Mouse (Mus musculus): ENCODE data around the gene Grcc10. TPM values are rescaled to one million over a fixed set of nuclear protein-coding genes. Genes with fewer than 3 reads are reported as not detected.

Gene Grcc10
- polyA plus RNA-seq, 1 experiment from 2014 or later: 565 TPM

GRCm38 (mm10) chr6:124755831-124756595 lies 14.8 kb upstream of the Grcc10 start, which contains the start of the genes Gm45234 and Atn1:
Gm45234 (minus strand) TSS chr6:124756021.
Atn1 (minus strand) TSS chr6:124756524.
- WGBS: 2% methylated on average over 53 of the region's 100 CpGs
- Histone ChIP-seq H3K9ac (peak within 1 kb of the TSS; percentile 98), H3K4me1 (peaks cover 42% of the 10 kb centered on the region), H3K27me3 (no peaks in the 10 kb centered on the region), H3K4me2 (replicated peaks) (peak within 1 kb of the TSS; percentile 73), H3K4me3 (peak within 1 kb of the TSS; percentile 91), H3K36me3 (0 out of 2 replicates have a peak, but pooled peaks cover 3% of the 10 kb centered on the region), H3K9me3 (replicated peaks) (no peaks in the 10 kb centered on the region), H3K27ac (peak within 1 kb of the TSS; percentile 98)
- ATAC-seq (ENCODE audit: low FRiP score): peak; percentile 53

- H3K36me3 ChIP-seq: 0 out of 2 replicates have a peak, but pooled peaks cover 3% of the 10 kb centered on the region
- H3K4me1 ChIP-seq: peaks cover 42% of the 10 kb centered on the region
- no peak for ATAC-seq (ENCODE audit: low FRiP score)
- H3K9me3 ChIP-seq (replicated peaks): no peaks in the 10 kb centered on the region
- peak overlapping the region; percentile 91 for H3K4me3 ChIP-seq
- H3K9ac ChIP-seq: peak overlapping the region; percentile 98
- H3K4me2 ChIP-seq (replicated peaks): peak overlapping the region; percentile 73
- no peaks in the 10 kb centered on the region for H3K27me3 ChIP-seq
- peak overlapping the region; percentile 98 for H3K27ac ChIP-seq
- 3% methylated on average over 3 of the region's 3 CpGs for WGBS
Measured at GRCm38 (mm10) chr6:124755306-124755705, 14.1 kb upstream of the Grcc10 start.

- peak overlapping the region; percentile 73; the same call in 1 of the 2 replicates for H3K4me2 ChIP-seq (replicated peaks)
- no peak overlapping the region for H3K4me3 ChIP-seq
- H3K36me3 ChIP-seq: peaks cover 15% of the 10 kb centered on the region
- no peak for ATAC-seq (ENCODE audit: low FRiP score)
- H3K27me3 ChIP-seq: no peaks in the 10 kb centered on the region
- 93% methylated on average over 2 of the region's 2 CpGs for WGBS
- H3K9me3 ChIP-seq (replicated peaks): no peaks in the 10 kb centered on the region
- H3K4me1 ChIP-seq: peaks cover 38% of the 10 kb centered on the region
- H3K27ac ChIP-seq: no peak overlapping the region
- H3K9ac ChIP-seq: no peak overlapping the region
Measured at GRCm38 (mm10) chr6:124753861-124754260, 12.7 kb upstream of the Grcc10 start.

- no peak overlapping the region for H3K4me3 ChIP-seq
- H3K9me3 ChIP-seq (replicated peaks): no peaks in the 10 kb centered on the region
- 90% methylated on average over 8 of the region's 8 CpGs for WGBS
- H3K4me2 ChIP-seq (replicated peaks): no peak overlapping the region
- H3K27me3 ChIP-seq: no peaks in the 10 kb centered on the region
- H3K36me3 ChIP-seq: peaks cover 39% of the 10 kb centered on the region
- no peak overlapping the region for H3K9ac ChIP-seq
- H3K27ac ChIP-seq: no peak overlapping the region
- ATAC-seq (ENCODE audit: low FRiP score): no peak
- H3K4me1 ChIP-seq: peaks cover 34% of the 10 kb centered on the region
Measured at GRCm38 (mm10) chr6:124750405-124750804, 9.2 kb upstream of the Grcc10 start.

- 89% methylated on average over 7 of the region's 7 CpGs for WGBS
- peak overlapping the region; percentile 86 for H3K9ac ChIP-seq
- peak overlapping the region; percentile 92; the same call in 1 of the 2 replicates for H3K27ac ChIP-seq
- ATAC-seq (ENCODE audit: low FRiP score): peak; percentile 3; the same call in 1 of the 2 replicates
- peak overlapping the region; percentile 96 for H3K4me2 ChIP-seq (replicated peaks)
- peak overlapping the region; percentile 51 for H3K4me3 ChIP-seq
- H3K9me3 ChIP-seq (replicated peaks): no peaks in the 10 kb centered on the region
- peaks cover 24% of the 10 kb centered on the region for H3K4me1 ChIP-seq
- no peaks in the 10 kb centered on the region for H3K27me3 ChIP-seq
- H3K36me3 ChIP-seq: peaks cover 66% of the 10 kb centered on the region
Measured at GRCm38 (mm10) chr6:124746654-124747632, 5.8 kb upstream of the Grcc10 start.

- H3K27me3 ChIP-seq: no peaks in the 10 kb centered on the region
- WGBS: 13% methylated on average over 8 of the region's 8 CpGs
- H3K27ac ChIP-seq: peak overlapping the region; percentile 92
- peak overlapping the region; percentile 51 for H3K4me3 ChIP-seq
- H3K9me3 ChIP-seq (replicated peaks): no peaks in the 10 kb centered on the region
- peak overlapping the region; percentile 86 for H3K9ac ChIP-seq
- H3K36me3 ChIP-seq: peaks cover 65% of the 10 kb centered on the region
- peak; percentile 18; the same call in 1 of the 2 replicates for ATAC-seq (ENCODE audit: low FRiP score)
- H3K4me1 ChIP-seq: peaks cover 29% of the 10 kb centered on the region
- H3K4me2 ChIP-seq (replicated peaks): peak overlapping the region; percentile 96
Measured at GRCm38 (mm10) chr6:124746296-124746605, 5.1 kb upstream of the Grcc10 start.

GRCm38 (mm10) chr6:124745490-124746295 lies 4.5 kb upstream of the Grcc10 start:
- WGBS: under 1% methylated on average over 80 of the region's 85 CpGs

GRCm38 (mm10) chr6:124744755-124745321 lies 3.7 kb upstream of the Grcc10 start:
- H3K9me3 ChIP-seq (replicated peaks): no peaks in the 10 kb centered on the region
- H3K9ac ChIP-seq: peak overlapping the region; percentile 55
- peak overlapping the region; percentile 96 for H3K4me2 ChIP-seq (replicated peaks)
- H3K4me3 ChIP-seq: peak overlapping the region; percentile 51
- ATAC-seq (ENCODE audit: low FRiP score): peak; percentile 5
- no peaks in the 10 kb centered on the region for H3K27me3 ChIP-seq
- H3K27ac ChIP-seq: peak overlapping the region; percentile 92
- WGBS: 70% methylated on average over 26 of the region's 26 CpGs
- peaks cover 61% of the 10 kb centered on the region for H3K36me3 ChIP-seq
- H3K4me1 ChIP-seq: peaks cover 32% of the 10 kb centered on the region

More at GRCm38 (mm10) chr6:124745490-124746295, 4.5 kb upstream of the Grcc10 start:
- H3K27ac ChIP-seq: peak overlapping the region; percentile 92
- peaks cover 29% of the 10 kb centered on the region for H3K4me1 ChIP-seq
- peak overlapping the region; percentile 96 for H3K4me2 ChIP-seq (replicated peaks)
- H3K27me3 ChIP-seq: no peaks in the 10 kb centered on the region
- peak overlapping the region; percentile 51 for H3K4me3 ChIP-seq
- H3K36me3 ChIP-seq: peaks cover 64% of the 10 kb centered on the region
- peak overlapping the region; percentile 86 for H3K9ac ChIP-seq
- ATAC-seq (ENCODE audit: low FRiP score): peak; percentile 82
- no peaks in the 10 kb centered on the region for H3K9me3 ChIP-seq (replicated peaks)

GRCm38 (mm10) chr6:124743647-124744046 lies 2.5 kb upstream of the Grcc10 start:
- WGBS: 93% methylated on average over 8 of the region's 8 CpGs
- peaks cover 44% of the 10 kb centered on the region for H3K4me1 ChIP-seq
- H3K4me3 ChIP-seq: no peak overlapping the region
- H3K9me3 ChIP-seq (replicated peaks): no peaks in the 10 kb centered on the region
- no peaks in the 10 kb centered on the region for H3K27me3 ChIP-seq
- H3K27ac ChIP-seq: no peak overlapping the region
- H3K36me3 ChIP-seq: peaks cover 49% of the 10 kb centered on the region
- ATAC-seq (ENCODE audit: low FRiP score): no peak
- no peak overlapping the region for H3K9ac ChIP-seq
- no peak overlapping the region for H3K4me2 ChIP-seq (replicated peaks)

- Histone ChIP-seq H3K4me1 (peaks cover 50% of the 10 kb centered on the region), H3K36me3 (peaks cover 43% of the 10 kb centered on the region), H3K4me2 (replicated peaks) (no peak overlapping the region), H3K9me3 (replicated peaks) (no peaks in the 10 kb centered on the region), H3K27ac (peak overlapping the region; percentile 23; the same call in 1 of the 2 replicates), H3K27me3 (no peaks in the 10 kb centered on the region), H3K4me3 (no peak overlapping the region), H3K9ac (no peak overlapping the region)
- ATAC-seq (ENCODE audit: low FRiP score): no peak
- WGBS: 93% methylated on average over 15 of the region's 15 CpGs
Measured at GRCm38 (mm10) chr6:124742839-124743514, 1.8 kb upstream of the Grcc10 start.

- no peaks in the 10 kb centered on the region for H3K9me3 ChIP-seq (replicated peaks)
- H3K4me3 ChIP-seq: peak overlapping the region; percentile 66
- peak overlapping the region; percentile 78 for H3K4me2 ChIP-seq (replicated peaks)
- H3K4me1 ChIP-seq: peaks cover 47% of the 10 kb centered on the region
- ATAC-seq (ENCODE audit: low FRiP score): no peak
- H3K9ac ChIP-seq: peak overlapping the region; percentile 94
- peak overlapping the region; percentile 100 for H3K27ac ChIP-seq
- no peaks in the 10 kb centered on the region for H3K27me3 ChIP-seq
- 75% methylated on average over 3 of the region's 3 CpGs for WGBS
- peaks cover 31% of the 10 kb centered on the region for H3K36me3 ChIP-seq
Measured at GRCm38 (mm10) chr6:124741842-124742241, 668 bp upstream of the Grcc10 start.
